Mouse (Mus musculus): ENCODE results near the gene Apba2. TPM values are rescaled to one million over a fixed set of nuclear protein-coding genes. Genes with fewer than 3 reads are reported as not detected.

Gene Apba2
- polyA plus RNA-seq, 1 experiment from 2014 or later, result 112 TPM

DNA sequence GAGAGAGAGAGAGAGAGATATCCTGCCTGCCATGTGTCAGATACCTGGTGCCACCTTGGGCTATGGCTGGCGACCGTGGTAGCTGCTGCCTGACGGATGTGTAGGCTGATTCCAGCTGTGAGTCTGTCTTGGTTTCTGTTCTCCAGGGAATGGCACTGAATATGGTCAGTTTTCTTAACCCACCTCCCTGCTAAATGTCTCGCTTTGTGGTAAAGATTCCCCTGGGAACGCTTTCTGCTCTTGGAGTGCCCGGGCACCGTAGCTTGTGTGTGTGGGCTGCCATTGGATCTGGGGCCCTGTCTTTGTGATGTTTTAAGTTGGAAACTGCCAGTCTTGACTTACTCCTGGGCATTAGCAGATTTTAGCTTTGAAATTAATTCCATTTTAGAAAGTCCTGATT, 7.3 kb downstream of the Apba2 start:
- H3K4me3 ChIP-seq, result no peak overlapping the region
- no peak for ATAC-seq (ENCODE audit: low FRiP score)
- H3K27ac ChIP-seq, result no peak overlapping the region
- no peak overlapping the region for H3K9ac ChIP-seq
- 60% methylated on average over 7 of the region's 7 CpGs for WGBS
- no peaks in the 10 kb centered on the region for H3K9me3 ChIP-seq (replicated peaks)
- H3K27me3 ChIP-seq, result no peaks in the 10 kb centered on the region
- no peaks in the 10 kb centered on the region for H3K36me3 ChIP-seq
- H3K4me2 ChIP-seq (replicated peaks), result no peak overlapping the region
- H3K4me1 ChIP-seq, result peaks cover 63% of the 10 kb centered on the region

DNA sequence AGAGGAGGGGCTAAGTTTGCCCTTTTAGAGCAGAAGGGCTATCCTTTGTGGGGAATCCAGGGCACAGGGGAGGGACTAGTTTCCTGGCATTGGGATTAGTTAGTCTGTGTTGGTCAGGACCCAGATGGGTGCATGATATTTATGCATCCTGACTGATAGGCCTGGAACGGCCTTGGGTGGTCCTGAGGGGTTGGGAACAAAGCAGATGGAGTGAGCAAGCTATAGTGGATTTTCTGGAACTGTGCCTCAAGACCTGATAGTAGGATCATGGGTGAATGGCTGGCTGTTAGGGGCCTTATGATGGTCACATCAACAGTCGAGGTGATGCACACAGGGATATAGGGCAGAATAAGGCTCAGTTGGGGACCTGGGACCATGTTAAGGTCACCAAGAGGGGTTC, 8.4 kb downstream of the Apba2 start:
- Histone ChIP-seq H3K4me1 (peaks cover 54% of the 10 kb centered on the region), H3K27me3 (no peaks in the 10 kb centered on the region), H3K4me2 (replicated peaks) (no peak overlapping the region), H3K9me3 (replicated peaks) (no peaks in the 10 kb centered on the region), H3K9ac (no peak overlapping the region), H3K36me3 (no peaks in the 10 kb centered on the region), H3K4me3 (no peak overlapping the region), H3K27ac (no peak overlapping the region)
- no peak for ATAC-seq (ENCODE audit: low FRiP score)
- WGBS, result 79% methylated on average over 2 of the region's 2 CpGs

DNA sequence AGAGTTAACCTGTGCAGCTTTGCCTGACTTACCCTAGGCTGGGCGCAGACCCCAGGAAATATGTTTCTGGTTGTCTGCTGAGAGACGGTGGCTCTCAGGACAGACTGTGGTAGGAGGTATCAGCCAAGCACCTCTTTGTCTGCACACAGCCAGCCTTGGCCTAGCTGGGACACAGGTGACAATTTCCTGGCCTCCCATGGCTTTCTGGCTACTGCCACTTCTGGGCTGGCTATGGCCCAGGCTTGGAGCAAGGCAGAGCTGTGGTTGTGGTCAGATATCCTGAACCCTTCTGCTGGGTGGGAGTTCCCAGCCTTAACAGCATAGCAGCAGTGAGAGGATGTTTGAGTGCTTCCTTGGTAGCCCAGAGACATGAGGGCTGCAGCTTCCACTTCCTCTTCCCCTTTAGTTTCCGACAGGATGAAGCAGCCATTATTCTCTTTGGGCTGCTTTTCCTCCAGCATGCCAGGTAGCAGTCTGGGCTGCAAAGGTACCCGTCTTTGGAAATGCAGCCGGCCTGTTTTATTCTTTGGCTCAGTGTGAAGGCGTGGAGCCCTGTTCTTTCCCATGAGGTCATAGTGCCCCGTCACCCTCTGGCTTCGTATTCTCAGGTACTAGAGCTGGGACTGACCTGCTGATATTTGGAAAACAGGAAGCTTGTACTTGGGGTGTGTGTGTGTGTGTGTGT, 9.2 kb downstream of the Apba2 start:
- Histone ChIP-seq H3K27ac (no peak overlapping the region), H3K4me2 (replicated peaks) (no peak overlapping the region), H3K4me3 (no peak overlapping the region), H3K27me3 (no peaks in the 10 kb centered on the region), H3K9ac (no peak overlapping the region), H3K36me3 (no peaks in the 10 kb centered on the region), H3K4me1 (peaks cover 48% of the 10 kb centered on the region), H3K9me3 (replicated peaks) (no peaks in the 10 kb centered on the region)
- ATAC-seq (ENCODE audit: low FRiP score), result no peak
- WGBS, result 89% methylated on average over 8 of the region's 8 CpGs

DNA sequence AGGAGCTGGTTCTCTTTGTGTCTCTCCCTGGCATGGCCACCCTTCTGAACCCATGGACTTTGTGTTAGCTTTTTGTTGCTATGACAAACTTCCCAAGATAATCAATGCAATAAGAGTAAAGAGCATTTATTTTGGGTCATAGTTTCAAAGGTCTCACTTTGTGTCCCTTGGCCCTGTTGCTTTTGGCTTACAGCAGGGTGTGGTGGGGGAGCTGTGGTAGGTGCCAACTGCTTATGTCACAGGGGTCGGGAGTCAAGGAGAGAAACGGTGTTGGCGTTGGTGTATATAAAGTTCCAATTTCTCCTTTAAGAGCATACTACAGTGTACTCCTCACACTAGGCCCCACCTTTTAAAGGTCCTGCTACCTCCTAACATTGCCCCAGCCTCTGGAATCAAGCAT, 12.1 kb downstream of the Apba2 start:
- ATAC-seq (ENCODE audit: low FRiP score), result no peak
- 94% methylated on average over 3 of the region's 3 CpGs for WGBS
- no peak overlapping the region for H3K9ac ChIP-seq
- no peak overlapping the region for H3K4me2 ChIP-seq (replicated peaks)
- no peak overlapping the region for H3K27ac ChIP-seq
- H3K4me3 ChIP-seq, result no peak overlapping the region
- no peaks in the 10 kb centered on the region for H3K36me3 ChIP-seq
- H3K9me3 ChIP-seq (replicated peaks), result no peaks in the 10 kb centered on the region
- H3K4me1 ChIP-seq, result peaks cover 30% of the 10 kb centered on the region
- H3K27me3 ChIP-seq, result no peaks in the 10 kb centered on the region

DNA sequence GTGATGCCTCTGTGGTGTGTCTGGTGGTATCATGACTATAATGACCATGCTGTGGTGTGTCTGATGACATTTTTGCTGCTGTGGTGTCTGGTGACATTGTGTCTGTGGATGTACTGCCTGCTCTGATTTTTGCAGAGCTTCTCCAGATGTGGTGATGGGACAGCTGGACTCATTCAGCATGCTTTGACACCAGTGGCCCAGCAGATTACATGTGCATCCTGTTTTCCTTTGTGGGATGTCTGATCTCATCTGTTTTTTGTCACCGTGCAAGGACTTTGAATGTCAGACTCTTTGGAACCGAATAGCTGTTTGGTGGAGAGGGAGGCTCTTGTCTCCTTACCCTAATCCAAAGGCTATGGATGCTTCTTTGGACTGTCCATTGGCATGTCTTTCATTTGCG, 13.8 kb downstream of the Apba2 start:
- Histone ChIP-seq H3K9ac (no peak overlapping the region), H3K36me3 (no peaks in the 10 kb centered on the region), H3K27me3 (no peaks in the 10 kb centered on the region), H3K27ac (no peak overlapping the region), H3K9me3 (replicated peaks) (no peaks in the 10 kb centered on the region), H3K4me2 (replicated peaks) (no peak overlapping the region), H3K4me1 (peaks cover 22% of the 10 kb centered on the region), H3K4me3 (no peak overlapping the region)
- 86% methylated on average over 3 of the region's 3 CpGs for WGBS
- no peak for ATAC-seq (ENCODE audit: low FRiP score)

DNA sequence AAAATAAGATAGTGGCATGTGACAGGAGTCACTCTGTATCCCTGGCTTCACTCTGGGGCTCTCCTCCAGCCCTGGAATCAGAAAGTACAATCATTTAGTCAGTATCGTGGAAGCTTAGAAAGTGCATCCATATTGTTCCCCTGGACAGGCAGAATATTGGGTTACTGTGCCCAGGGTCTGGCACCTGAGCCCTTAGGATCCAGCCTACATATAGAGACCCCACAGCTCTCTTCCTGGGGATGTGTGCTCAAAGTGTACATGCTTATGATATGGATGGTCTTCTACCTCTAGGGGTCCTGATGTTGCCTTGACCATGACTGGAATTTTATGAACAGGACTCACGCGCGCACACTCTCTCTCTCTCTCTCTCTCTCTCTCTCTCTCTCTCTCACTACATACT, 14.4 kb downstream of the Apba2 start:
- no peak overlapping the region for H3K4me2 ChIP-seq (replicated peaks)
- H3K36me3 ChIP-seq, result no peaks in the 10 kb centered on the region
- H3K27me3 ChIP-seq, result no peaks in the 10 kb centered on the region
- H3K9ac ChIP-seq, result no peak overlapping the region
- 98% methylated on average over 4 of the region's 4 CpGs for WGBS
- H3K4me1 ChIP-seq, result peaks cover 17% of the 10 kb centered on the region
- no peak for ATAC-seq (ENCODE audit: low FRiP score)
- no peaks in the 10 kb centered on the region for H3K9me3 ChIP-seq (replicated peaks)
- H3K27ac ChIP-seq, result no peak overlapping the region
- H3K4me3 ChIP-seq, result no peak overlapping the region

DNA sequence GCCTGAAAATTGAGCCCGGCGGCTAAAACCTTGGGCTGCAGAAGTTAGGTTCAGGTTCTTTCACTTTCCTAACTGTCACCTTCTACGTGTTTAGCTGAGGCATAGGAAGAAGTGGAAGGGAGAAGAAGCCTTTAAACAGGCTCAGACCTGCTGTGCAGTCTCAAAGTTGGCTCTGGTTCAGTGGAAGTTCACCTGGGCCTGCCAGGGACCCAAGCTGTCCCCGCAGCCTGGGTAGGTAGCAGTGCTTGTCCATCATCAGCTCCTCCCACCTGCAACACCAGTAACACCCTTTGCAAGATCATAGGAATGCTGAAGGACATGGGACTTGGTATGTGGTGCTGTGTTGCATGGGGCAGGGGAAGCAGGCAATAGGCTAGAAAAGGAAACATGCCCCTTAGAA, 17.6 kb downstream of the Apba2 start:
- H3K27ac ChIP-seq, result no peak overlapping the region
- ATAC-seq (ENCODE audit: low FRiP score), result no peak
- H3K4me2 ChIP-seq (replicated peaks), result no peak overlapping the region; the same call in 1 of the 2 replicates
- peaks cover 18% of the 10 kb centered on the region for H3K4me1 ChIP-seq
- H3K36me3 ChIP-seq, result no peaks in the 10 kb centered on the region
- no peak overlapping the region for H3K9ac ChIP-seq
- no peak overlapping the region for H3K4me3 ChIP-seq
- 83% methylated on average over 4 of the region's 4 CpGs for WGBS
- H3K27me3 ChIP-seq, result no peaks in the 10 kb centered on the region
- no peaks in the 10 kb centered on the region for H3K9me3 ChIP-seq (replicated peaks)

DNA sequence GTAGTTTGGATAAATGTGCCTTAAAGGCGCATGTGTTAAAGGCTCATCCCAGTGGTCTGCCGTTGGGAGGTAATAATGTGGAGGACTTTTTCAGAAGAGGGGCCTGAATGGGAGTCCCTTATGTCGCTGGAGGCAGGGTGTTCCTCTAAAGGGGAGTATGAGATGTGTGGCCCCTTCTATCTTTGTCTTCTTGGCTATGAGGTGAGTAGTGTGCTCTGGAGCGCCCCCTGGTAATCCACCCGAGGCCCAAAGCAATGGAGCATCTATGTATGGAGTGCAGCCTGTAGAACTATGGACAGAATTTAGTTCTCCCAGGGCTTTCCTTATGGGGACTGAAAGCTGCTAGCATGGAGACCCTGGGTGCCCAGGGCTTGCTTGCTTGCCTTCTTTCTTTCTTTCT, 18.0 kb downstream of the Apba2 start:
- 66% methylated on average over 5 of the region's 5 CpGs for WGBS
- H3K9ac ChIP-seq, result no peak overlapping the region
- H3K36me3 ChIP-seq, result no peaks in the 10 kb centered on the region
- ATAC-seq (ENCODE audit: low FRiP score), result no peak
- H3K27me3 ChIP-seq, result no peaks in the 10 kb centered on the region
- H3K4me3 ChIP-seq, result no peak overlapping the region
- H3K9me3 ChIP-seq (replicated peaks), result no peaks in the 10 kb centered on the region
- H3K4me1 ChIP-seq, result peaks cover 18% of the 10 kb centered on the region
- no peak overlapping the region for H3K27ac ChIP-seq
- no peak overlapping the region for H3K4me2 ChIP-seq (replicated peaks)

DNA sequence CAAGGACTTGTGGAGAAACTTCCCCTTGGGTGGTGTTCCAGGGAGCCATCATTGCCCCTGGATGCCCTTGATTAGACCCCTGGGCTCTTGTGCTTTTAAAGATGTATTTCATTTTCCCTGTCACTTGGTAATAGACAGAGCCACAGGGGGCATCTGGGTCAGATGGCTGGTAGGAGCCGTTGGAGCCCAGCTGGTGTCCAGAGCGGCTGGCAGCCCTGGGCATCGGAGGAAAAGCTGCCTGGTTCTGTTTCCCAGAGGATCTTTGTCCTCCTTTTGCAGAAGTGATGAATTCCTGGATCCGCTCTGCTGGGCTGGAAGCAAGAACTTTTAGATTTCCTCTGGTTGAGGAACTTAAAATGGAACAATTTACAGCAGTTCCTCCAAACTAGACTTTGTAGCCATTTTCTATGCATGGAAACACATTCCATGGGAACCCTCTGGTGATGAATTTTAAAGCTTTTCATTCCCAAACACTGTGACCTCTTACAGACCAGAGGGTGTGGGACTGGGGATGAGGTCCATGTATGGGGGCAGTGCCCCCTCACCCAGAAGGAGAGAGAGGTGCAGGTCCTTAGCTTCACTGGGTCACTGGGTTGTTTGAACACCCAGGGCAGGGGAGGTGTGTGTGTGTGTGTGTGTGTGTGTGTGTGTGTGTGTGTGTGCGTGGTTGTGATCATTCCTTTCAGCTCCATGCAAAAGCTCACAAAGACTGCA, 20.3 kb downstream of the Apba2 start:
- ATAC-seq (ENCODE audit: low FRiP score), result peak; percentile 75
- Histone ChIP-seq H3K4me1 (peaks cover 18% of the 10 kb centered on the region), H3K27me3 (no peaks in the 10 kb centered on the region), H3K36me3 (peaks cover 3% of the 10 kb centered on the region; the same call in 1 of the 2 replicates), H3K4me3 (no peak overlapping the region), H3K9me3 (replicated peaks) (no peaks in the 10 kb centered on the region), H3K27ac (peak overlapping the region; percentile 67), H3K4me2 (replicated peaks) (no peak overlapping the region), H3K9ac (no peak overlapping the region)
- 27% methylated on average over 5 of the region's 5 CpGs for WGBS

DNA sequence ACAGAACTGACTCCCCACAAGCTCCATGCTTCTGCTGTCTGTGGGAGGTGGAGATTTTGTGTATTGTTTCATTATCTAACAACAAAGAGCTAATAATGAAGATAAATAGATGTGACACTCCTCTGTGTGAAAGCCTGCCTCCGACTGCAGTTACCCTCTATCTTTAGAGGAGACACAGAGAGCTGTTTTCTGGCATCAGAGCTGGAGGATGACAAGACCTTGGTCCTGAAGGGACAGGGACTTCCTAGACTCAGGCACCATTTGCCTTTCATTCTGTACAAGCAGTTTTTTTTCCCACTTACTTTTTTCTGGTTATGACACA, 20.9 kb downstream of the Apba2 start:
- Histone ChIP-seq H3K4me3 (no peak overlapping the region), H3K4me2 (replicated peaks) (no peak overlapping the region), H3K36me3 (peaks cover 8% of the 10 kb centered on the region), H3K27ac (peak overlapping the region; percentile 67), H3K4me1 (peaks cover 18% of the 10 kb centered on the region), H3K9me3 (replicated peaks) (no peaks in the 10 kb centered on the region), H3K27me3 (no peaks in the 10 kb centered on the region), H3K9ac (no peak overlapping the region)
- 18% methylated on average over 1 of the region's 1 CpGs for WGBS
- no peak; the same call in 1 of the 2 replicates for ATAC-seq (ENCODE audit: low FRiP score)

DNA sequence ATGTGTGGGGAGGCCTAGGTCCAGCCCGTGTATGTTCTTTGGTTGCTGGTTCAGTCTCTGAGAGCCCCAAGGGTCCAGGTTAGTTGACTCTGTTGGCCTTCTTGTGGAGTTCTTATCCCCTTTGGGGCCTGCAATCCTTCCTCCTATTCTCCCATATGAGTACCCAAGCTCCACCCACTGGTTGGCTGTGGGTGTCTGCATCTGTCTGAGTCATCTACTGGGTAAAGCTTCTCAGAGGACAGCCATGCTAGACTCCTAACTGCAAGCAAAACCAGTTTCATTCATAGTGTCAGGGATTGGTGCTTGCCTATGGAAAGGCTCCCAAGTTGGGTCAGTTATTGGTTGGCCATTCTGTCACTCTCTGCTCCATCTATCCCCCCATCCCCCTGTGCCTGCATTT, 29.8 kb downstream of the Apba2 start:
- 92% methylated on average over 1 of the region's 1 CpGs for WGBS
- Histone ChIP-seq H3K9ac (no peak overlapping the region), H3K27ac (no peak overlapping the region), H3K4me1 (peaks cover 12% of the 10 kb centered on the region; the same call in 1 of the 2 replicates), H3K36me3 (peaks cover 26% of the 10 kb centered on the region), H3K9me3 (replicated peaks) (0 out of 2 replicates have a peak, but pooled peaks cover 3% of the 10 kb centered on the region), H3K4me2 (replicated peaks) (no peak overlapping the region), H3K27me3 (no peaks in the 10 kb centered on the region), H3K4me3 (no peak overlapping the region)
- no peak for ATAC-seq (ENCODE audit: low FRiP score)

DNA sequence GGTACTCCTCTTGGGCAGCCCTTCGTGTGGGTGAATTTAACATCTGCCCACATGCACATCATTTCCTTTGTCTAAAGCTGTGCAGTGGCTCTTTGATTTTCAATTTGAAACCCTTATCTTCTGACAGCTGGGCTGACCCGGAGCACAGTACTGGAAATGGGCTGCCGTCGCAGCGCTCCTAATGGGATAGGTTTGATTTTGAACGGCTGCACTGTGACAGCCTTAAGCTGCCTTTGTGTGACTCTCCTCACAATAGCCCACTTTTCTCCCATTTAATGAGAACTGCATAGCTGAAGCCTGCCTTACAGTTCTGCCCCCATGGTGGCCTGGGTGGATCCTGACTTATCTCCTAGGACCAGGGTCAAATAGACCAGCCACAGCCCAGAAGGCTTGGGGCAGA, 31.9 kb downstream of the Apba2 start:
- 55% methylated on average over 6 of the region's 6 CpGs for WGBS
- no peak overlapping the region for H3K9ac ChIP-seq
- H3K4me3 ChIP-seq, result no peak overlapping the region
- peak; percentile 74 for ATAC-seq (ENCODE audit: low FRiP score)
- H3K27me3 ChIP-seq, result no peaks in the 10 kb centered on the region
- H3K36me3 ChIP-seq, result peaks cover 13% of the 10 kb centered on the region
- no peak overlapping the region for H3K4me2 ChIP-seq (replicated peaks)
- peak overlapping the region; percentile 76 for H3K27ac ChIP-seq
- 0 out of 2 replicates have a peak, but pooled peaks cover 3% of the 10 kb centered on the region for H3K9me3 ChIP-seq (replicated peaks)
- H3K4me1 ChIP-seq, result peaks cover 17% of the 10 kb centered on the region; the same call in 1 of the 2 replicates

DNA sequence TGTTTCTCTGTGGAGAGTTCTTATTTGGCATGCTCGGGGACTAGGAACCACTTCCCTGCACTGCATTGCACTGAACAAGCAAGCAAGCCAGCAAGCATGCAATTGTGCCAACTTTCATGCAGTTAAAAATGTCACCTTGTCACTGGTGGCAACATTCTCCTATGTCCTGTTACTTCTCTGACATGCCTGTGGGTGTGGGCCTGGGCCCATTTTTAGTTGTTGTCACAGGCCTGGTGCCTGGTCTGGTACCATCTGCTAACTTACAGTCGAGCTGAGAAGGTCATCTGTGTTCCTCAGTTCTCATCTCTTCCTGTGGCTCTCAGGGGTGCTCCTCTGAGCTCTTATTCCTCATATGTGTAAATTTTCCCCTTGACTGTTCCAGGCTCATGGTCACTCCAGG, 33.8 kb downstream of the Apba2 start:
- H3K9me3 ChIP-seq (replicated peaks), result no peaks in the 10 kb centered on the region
- H3K4me1 ChIP-seq, result peaks cover 29% of the 10 kb centered on the region
- H3K36me3 ChIP-seq, result no peaks in the 10 kb centered on the region
- H3K4me2 ChIP-seq (replicated peaks), result no peak overlapping the region
- no peak overlapping the region for H3K27ac ChIP-seq
- WGBS, result 89% methylated on average over 2 of the region's 2 CpGs
- no peak overlapping the region for H3K4me3 ChIP-seq
- no peak for ATAC-seq (ENCODE audit: low FRiP score)
- H3K27me3 ChIP-seq, result no peaks in the 10 kb centered on the region
- no peak overlapping the region for H3K9ac ChIP-seq
